In the genomic region with DNA sequence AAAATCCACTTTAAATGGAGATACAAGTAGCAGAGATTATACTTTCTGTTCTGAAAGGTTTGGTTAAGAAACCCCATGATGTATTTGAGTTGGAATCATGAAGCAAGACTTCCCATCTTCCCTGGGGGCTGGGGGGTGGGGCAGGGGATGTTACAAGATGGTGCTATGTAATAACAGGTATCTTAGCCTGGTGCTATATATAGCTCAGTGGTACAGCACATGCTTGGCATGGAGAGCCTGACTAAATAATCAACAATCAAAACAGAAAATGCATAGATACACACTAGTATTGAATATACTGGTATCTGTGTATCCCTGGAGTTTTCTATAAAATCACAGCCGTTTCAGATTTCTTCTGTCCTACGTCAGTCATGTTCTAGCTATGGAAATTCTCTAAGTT, we compare ENCODE assay signal across 20 mouse cellular contexts.
DNase-seq lines count a peak whose midpoint lies in the region; ATAC-seq and TF ChIP-seq lines count a peak whose summit lies in the region.
"Had no signal": no experiment of that assay in that cellular context is flagged by ENCODE, and none has a peak within 500 bp of the region (broad histone marks: within the 10 kb centered on the region; RNA-seq: fewer than 3 reads in every experiment).

No protein-coding gene starts in this region.

- no peak overlapping the region for H3K4me2 ChIP-seq in forebrain, embryonic 12.5 days
- H3K4me2 ChIP-seq in forebrain, embryonic 11.5 days (ENCODE audit: low read depth, low read length, severe bottlenecking) = no peak overlapping the region
- H3K4me2 ChIP-seq in forebrain, embryonic 15.5 days (replicated peaks) = no peak overlapping the region
- H3K4me2 ChIP-seq in hindbrain, embryonic 16.5 days (ENCODE audit: low read length) = no peak overlapping the region; the same call in 1 of the 2 replicates
- 0 out of 2 replicates have a peak overlapping the region, but pooled peaks have one; percentile 22 for H3K4me2 ChIP-seq in midbrain, postnatal 0 days (ENCODE audit: low read depth, low read length, poor library complexity, severe bottlenecking)
- H3K4me2 ChIP-seq: embryonic facial prominence, embryonic 13.5 days had no signal

- TF ChIP-seq CTCF in midbrain, postnatal 0 days (IDR thresholded peaks at IDR 0.05) = no peak

- no peaks in the 10 kb centered on the region for H3K9me3 ChIP-seq in forebrain, embryonic 12.5 days
- no peaks in the 10 kb centered on the region for H3K9me3 ChIP-seq in forebrain, embryonic 11.5 days (ENCODE audit: control insufficient read depth, low read length)
- no peaks in the 10 kb centered on the region for H3K9me3 ChIP-seq in forebrain, embryonic 15.5 days
- no peaks in the 10 kb centered on the region for H3K9me3 ChIP-seq in hindbrain, embryonic 16.5 days (ENCODE audit: control insufficient read depth, low read length)
- H3K9me3 ChIP-seq in midbrain, postnatal 0 days (ENCODE audit: low read length) = no peaks in the 10 kb centered on the region
- H3K9me3 ChIP-seq: embryonic facial prominence, embryonic 13.5 days; limb, embryonic 10.5 days had no signal

- DNase-seq in forebrain, embryonic 11.5 days (ENCODE audit: low spot score) = no peak
- no peak for DNase-seq in midbrain, postnatal 0 days (ENCODE audit: low spot score)
- no peak for DNase-seq in urinary bladder, postnatal 25 days (ENCODE audit: low spot score)
- DNase-seq in layer of hippocampus, adult 9-11 months = no peak
- DNase-seq in urinary bladder, postnatal 10 days (ENCODE audit: low spot score) = no peak
- DNase-seq: adrenal gland, adult 8-10 months; cerebellum, adult 9-11 months; kidney, adult 2 months; kidney, postnatal 10 days; liver, postnatal 0 days; lung, postnatal 14 days; spleen, adult 18-20 months; thymus, postnatal 25 days had no signal

- no peak for ATAC-seq in forebrain, embryonic 12.5 days (ENCODE audit: low FRiP score)
- ATAC-seq in forebrain, embryonic 11.5 days (replicated peaks; ENCODE audit: low FRiP score) = no peak
- ATAC-seq in forebrain, embryonic 15.5 days (replicated peaks) = peak; percentile 63
- ATAC-seq in hindbrain, embryonic 16.5 days = peak; percentile 58; the same call in 1 of the 2 replicates
- ATAC-seq in midbrain, postnatal 0 days (ENCODE audit: low FRiP score) = peak; percentile 74
- ATAC-seq: liver, postnatal 0 days; Patski had no signal

- H3K4me3 ChIP-seq in forebrain, embryonic 12.5 days (replicated peaks) = no peak overlapping the region
- no peak overlapping the region for H3K4me3 ChIP-seq in forebrain, embryonic 11.5 days (ENCODE audit: low read depth, low read length)
- no peak overlapping the region for H3K4me3 ChIP-seq in forebrain, embryonic 15.5 days
- H3K4me3 ChIP-seq in hindbrain, embryonic 16.5 days (ENCODE audit: low read length) = no peak overlapping the region
- no peak overlapping the region for H3K4me3 ChIP-seq in midbrain, postnatal 0 days (ENCODE audit: low read depth, low read length)
- H3K4me3 ChIP-seq: embryonic facial prominence, embryonic 13.5 days; layer of hippocampus, adult 2 months; limb, embryonic 10.5 days had no signal

- peak overlapping the region; percentile 66 for H3K27ac ChIP-seq in forebrain, embryonic 12.5 days
- no peak overlapping the region for H3K27ac ChIP-seq in forebrain, embryonic 11.5 days (ENCODE audit: low read depth, low read length)
- peak overlapping the region; percentile 82 for H3K27ac ChIP-seq in forebrain, embryonic 15.5 days (replicated peaks)
- peak overlapping the region; percentile 82 for H3K27ac ChIP-seq in hindbrain, embryonic 16.5 days (ENCODE audit: low read depth, low read length)
- peak overlapping the region; percentile 91 for H3K27ac ChIP-seq in midbrain, postnatal 0 days (ENCODE audit: low read depth, low read length)
- H3K27ac ChIP-seq: embryonic facial prominence, embryonic 13.5 days; layer of hippocampus, adult 2 months had no signal

- WGBS in forebrain, embryonic 12.5 days = 93% methylated on average over 2 of the region's 2 CpGs
- 95% methylated on average over 2 of the region's 2 CpGs for WGBS in forebrain, embryonic 11.5 days
- 89% methylated on average over 2 of the region's 2 CpGs for WGBS in forebrain, embryonic 15.5 days
- 87% methylated on average over 2 of the region's 2 CpGs for WGBS in hindbrain, embryonic 16.5 days
- WGBS in midbrain, postnatal 0 days = 70% methylated on average over 2 of the region's 2 CpGs

- no peaks in the 10 kb centered on the region for H3K36me3 ChIP-seq in forebrain, embryonic 12.5 days (replicated peaks)
- no peaks in the 10 kb centered on the region for H3K36me3 ChIP-seq in forebrain, embryonic 11.5 days (ENCODE audit: control insufficient read depth, insufficient read depth, low read length)
- no peaks in the 10 kb centered on the region for H3K36me3 ChIP-seq in forebrain, embryonic 15.5 days
- no peaks in the 10 kb centered on the region for H3K36me3 ChIP-seq in hindbrain, embryonic 16.5 days (ENCODE audit: control insufficient read depth, insufficient read depth, low read length)
- no peaks in the 10 kb centered on the region for H3K36me3 ChIP-seq in midbrain, postnatal 0 days (ENCODE audit: insufficient read depth, low read length)
- H3K36me3 ChIP-seq: embryonic facial prominence, embryonic 13.5 days; limb, embryonic 10.5 days had no signal

- H3K9ac ChIP-seq in forebrain, embryonic 12.5 days = no peak overlapping the region
- no peak overlapping the region; the same call in 1 of the 2 replicates for H3K9ac ChIP-seq in forebrain, embryonic 11.5 days (ENCODE audit: low read length)
- H3K9ac ChIP-seq in forebrain, embryonic 15.5 days (replicated peaks) = no peak overlapping the region
- H3K9ac ChIP-seq in hindbrain, embryonic 16.5 days (ENCODE audit: low read depth, low read length) = peak overlapping the region; percentile 51; the same call in 1 of the 2 replicates
- H3K9ac ChIP-seq in midbrain, postnatal 0 days (replicated peaks; ENCODE audit: low read length, poor library complexity, severe bottlenecking) = no peak overlapping the region; the same call in 1 of the 2 replicates
- H3K9ac ChIP-seq: embryonic facial prominence, embryonic 13.5 days; liver, postnatal 0 days had no signal

- H3K4me1 ChIP-seq in forebrain, embryonic 12.5 days = peaks cover 25% of the 10 kb centered on the region
- H3K4me1 ChIP-seq in forebrain, embryonic 11.5 days (replicated peaks; ENCODE audit: control insufficient read depth, insufficient read depth, low read length) = peaks cover 5% of the 10 kb centered on the region; the same call in 1 of the 2 replicates
- peaks cover 18% of the 10 kb centered on the region for H3K4me1 ChIP-seq in forebrain, embryonic 15.5 days
- peaks cover 17% of the 10 kb centered on the region for H3K4me1 ChIP-seq in hindbrain, embryonic 16.5 days (ENCODE audit: control insufficient read depth, insufficient read depth, low read depth, low read length)
- 0 out of 2 replicates have a peak, but pooled peaks cover 3% of the 10 kb centered on the region for H3K4me1 ChIP-seq in midbrain, postnatal 0 days (ENCODE audit: insufficient read depth, low read length)

- H3K27me3 ChIP-seq in forebrain, embryonic 12.5 days = peaks cover 20% of the 10 kb centered on the region
- peaks cover 2% of the 10 kb centered on the region; the same call in 1 of the 2 replicates for H3K27me3 ChIP-seq in forebrain, embryonic 11.5 days (ENCODE audit: control insufficient read depth, insufficient read depth, low read length)
- 0 out of 2 replicates have a peak, but pooled peaks cover 2% of the 10 kb centered on the region for H3K27me3 ChIP-seq in forebrain, embryonic 15.5 days
- H3K27me3 ChIP-seq in hindbrain, embryonic 16.5 days (replicated peaks; ENCODE audit: control insufficient read depth, insufficient read depth, low read length) = no peaks in the 10 kb centered on the region
- no peaks in the 10 kb centered on the region for H3K27me3 ChIP-seq in midbrain, postnatal 0 days (ENCODE audit: insufficient read depth, low read length)
- H3K27me3 ChIP-seq: embryonic facial prominence, embryonic 13.5 days; Patski had no signal

Comparison
In these comparisons a context has a peak if more than half of its experiments do, and no peak if none do; other contexts are left out.
1. ATAC-seq: peak in forebrain, embryonic 15.5 days (single experiment), hindbrain, embryonic 16.5 days (single experiment) and midbrain, postnatal 0 days (single experiment); none in forebrain, embryonic 12.5 days (single experiment) and forebrain, embryonic 11.5 days (single experiment).